Comparison of ENCODE assay signal across 8 mouse cellular contexts in the genomic region with DNA sequence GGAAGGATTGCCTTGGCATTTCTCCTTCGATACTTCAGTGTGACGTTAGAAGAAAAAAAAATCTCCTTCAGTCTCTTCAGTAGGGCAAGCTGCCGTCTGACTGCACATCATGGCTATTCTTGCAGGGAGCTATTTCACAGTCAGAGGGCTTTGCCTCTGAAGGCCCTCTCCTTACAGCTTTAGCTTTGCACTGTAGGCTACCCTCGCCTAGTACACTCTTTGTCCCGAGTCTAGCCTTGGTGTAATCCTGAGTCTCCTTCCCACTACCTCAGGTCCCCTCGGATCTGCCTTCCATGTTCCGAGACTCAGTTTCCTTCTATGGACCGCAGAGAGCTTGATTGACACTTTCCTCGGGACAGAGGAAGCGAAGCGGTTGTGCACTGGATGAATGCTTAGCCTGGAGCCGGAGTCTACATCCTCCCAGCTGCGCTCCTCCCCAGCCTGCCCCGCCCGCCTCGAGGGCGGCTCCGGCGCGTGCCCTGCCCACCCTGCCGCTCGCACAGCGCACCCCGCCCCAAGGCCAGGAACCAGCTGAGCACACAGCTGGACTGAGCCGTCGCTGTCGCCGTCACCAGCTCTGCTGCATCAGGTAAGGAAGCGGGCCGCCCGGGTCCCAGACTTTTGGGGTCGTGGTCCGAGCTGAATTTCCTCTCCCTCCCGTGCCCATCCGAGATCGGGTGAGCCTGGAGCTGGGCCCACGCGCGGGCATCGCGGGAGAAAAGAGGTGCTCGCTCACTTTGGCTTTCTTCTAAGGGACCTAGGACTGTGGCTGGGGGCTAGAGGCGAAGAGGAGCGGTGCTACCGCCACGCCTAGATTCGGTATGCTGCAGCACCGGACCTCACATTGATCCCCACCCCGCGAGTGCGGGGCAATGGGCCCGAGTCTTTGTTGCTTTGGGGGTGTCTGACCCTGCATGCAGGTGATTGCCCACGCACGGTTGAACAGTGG. TPM values are rescaled to one million over a fixed set of nuclear protein-coding genes. Genes with fewer than 3 reads are reported as not detected.
DNase-seq lines count a peak whose midpoint lies in the region; ATAC-seq and TF ChIP-seq lines count a peak whose summit lies in the region.

A gene (plus strand): TSS at position 496 of the 949 bp plus-strand sequence.

- H3K4me1 ChIP-seq in cerebellum, adult 2 months (ENCODE audit: control insufficient read depth, insufficient read depth, low read length) = no peaks in the 10 kb centered on the region
- H3K4me1 ChIP-seq in intestine, postnatal 0 days (replicated peaks; ENCODE audit: control insufficient read depth, insufficient read depth, low read length) = peaks cover 8% of the 10 kb centered on the region; the same call in 1 of the 2 replicates
- peaks cover 36% of the 10 kb centered on the region for H3K4me1 ChIP-seq in limb, embryonic 12.5 days (replicated peaks)
- H3K4me1 ChIP-seq in midbrain, embryonic 13.5 days (replicated peaks) = peaks cover 10% of the 10 kb centered on the region

- no peak for TF ChIP-seq POLR2A in cerebellum, adult 2 months (IDR thresholded peaks at IDR 0.05; ENCODE audit: borderline replicate concordance, insufficient read depth, low read length)

- peak within 1 kb of the TSS; percentile 43 for H3K9ac ChIP-seq in intestine, postnatal 0 days (ENCODE audit: low read depth, low read length)
- peak within 1 kb of the TSS; percentile 69 for H3K9ac ChIP-seq in limb, embryonic 12.5 days (replicated peaks)
- H3K9ac ChIP-seq in midbrain, embryonic 13.5 days (replicated peaks) = peak within 1 kb of the TSS; percentile 75

- H3K27me3 ChIP-seq in cerebellum, adult 2 months (ENCODE audit: control insufficient read depth, insufficient read depth, low read length) = peaks cover 1% of the 10 kb centered on the region
- no peaks in the 10 kb centered on the region for H3K27me3 ChIP-seq in intestine, postnatal 0 days (replicated peaks; ENCODE audit: control insufficient read depth, insufficient read depth, low read length)
- H3K27me3 ChIP-seq in limb, embryonic 12.5 days = peaks cover 43% of the 10 kb centered on the region
- peaks cover 46% of the 10 kb centered on the region for H3K27me3 ChIP-seq in midbrain, embryonic 13.5 days

- no peaks in the 10 kb centered on the region; the same call in 1 of the 2 replicates for H3K36me3 ChIP-seq in intestine, postnatal 0 days (ENCODE audit: control insufficient read depth, insufficient read depth)
- H3K36me3 ChIP-seq in limb, embryonic 12.5 days = no peaks in the 10 kb centered on the region
- H3K36me3 ChIP-seq in midbrain, embryonic 13.5 days = no peaks in the 10 kb centered on the region

- TF ChIP-seq CTCF in cerebellum, adult 2 months (IDR thresholded peaks at IDR 0.05; ENCODE audit: borderline replicate concordance, insufficient read depth, low read depth, low read length) = no peak
- TF ChIP-seq CTCF in intestine, postnatal 0 days (IDR thresholded peaks at IDR 0.05; ENCODE audit: low read depth) = no peak

- peak within 1 kb of the TSS; percentile 76 for H3K4me2 ChIP-seq in intestine, postnatal 0 days (replicated peaks; ENCODE audit: low read depth)
- H3K4me2 ChIP-seq in limb, embryonic 12.5 days = peak within 1 kb of the TSS; percentile 91
- peak within 1 kb of the TSS; percentile 93 for H3K4me2 ChIP-seq in midbrain, embryonic 13.5 days (replicated peaks)

- no peaks in the 10 kb centered on the region for H3K9me3 ChIP-seq in intestine, postnatal 0 days (ENCODE audit: control insufficient read depth)
- no peaks in the 10 kb centered on the region for H3K9me3 ChIP-seq in limb, embryonic 12.5 days
- no peaks in the 10 kb centered on the region for H3K9me3 ChIP-seq in midbrain, embryonic 13.5 days

- H3K27ac ChIP-seq in cerebellum, adult 2 months (ENCODE audit: insufficient read depth, low read length) = no peak within 1 kb of the TSS
- no peak within 1 kb of the TSS for H3K27ac ChIP-seq in intestine, postnatal 0 days (ENCODE audit: low read depth, low read length)
- no peak within 1 kb of the TSS for H3K27ac ChIP-seq in limb, embryonic 12.5 days
- H3K27ac ChIP-seq in midbrain, embryonic 13.5 days = no peak within 1 kb of the TSS

- H3K4me3 ChIP-seq in cerebellum, adult 2 months (replicated peaks; ENCODE audit: insufficient read depth, low read depth, low read length) = peak within 1 kb of the TSS; percentile 52
- peak within 1 kb of the TSS; percentile 49 for H3K4me3 ChIP-seq in intestine, postnatal 0 days (ENCODE audit: low read depth, low read length)
- peak within 1 kb of the TSS; percentile 58 for H3K4me3 ChIP-seq in limb, embryonic 12.5 days (replicated peaks)
- H3K4me3 ChIP-seq in midbrain, embryonic 13.5 days (replicated peaks) = peak within 1 kb of the TSS; percentile 56

- WGBS in cerebellum, adult 2 months = 5% methylated on average over 54 of the region's 54 CpGs
- 4% methylated on average over 54 of the region's 54 CpGs for WGBS in intestine, postnatal 0 days
- 4% methylated on average over 54 of the region's 54 CpGs for WGBS in limb, embryonic 12.5 days
- 3% methylated on average over 53 of the region's 54 CpGs for WGBS in midbrain, embryonic 13.5 days

- DNase-seq in cerebellum, adult 2 months = peak; percentile 14 to 34
- DNase-seq in cerebellum, adult 11-12 months = no peak
- peak; percentile 61 for DNase-seq in embryo, embryonic 11.5 days (ENCODE audit: low read depth, low spot score)
- DNase-seq in spleen, adult 18-20 months = peak; percentile 79 to 85

- peak; percentile 86 for ATAC-seq in granulocyte monocyte progenitor cell, adult 5-6 weeks (replicated peaks; ENCODE audit: poor library complexity, severe bottlenecking)
- peak; percentile 95 for ATAC-seq in intestine, postnatal 0 days
- ATAC-seq in limb, embryonic 12.5 days (ENCODE audit: insufficient number of reproducible peaks, insufficient read depth, low FRiP score, low TSS enrichment, low read depth) = peak; percentile 90
- peak; percentile 94 for ATAC-seq in midbrain, embryonic 13.5 days

RNA-seq across cellular contexts. Expression of the gene that starts here (rescaled TPM):
- 119 and 127 TPM in 2 replicates for polyA plus RNA-seq in cerebellum, adult 2 months (2012; rRNA removed)
- 3.7 and 7.8 TPM in 2 replicates for total RNA-seq in granulocyte monocyte progenitor cell, adult 5-6 weeks (2014; fragmentation: Nextera tagmentation)
- total RNA-seq in granulocyte monocyte progenitor cell, adult 5-6 weeks (2017) = 8.4 and 10.0 TPM in 2 replicates
- polyA plus RNA-seq in intestine, postnatal 0 days (2015; fragmentation: Nextera tagmentation; extraction: Ambion mirVana) = 129 and 138 TPM in 2 replicates
- 45.2 and 52.5 TPM in 2 replicates for polyA plus RNA-seq in limb, embryonic 12.5 days (2016; fragmentation: Nextera tagmentation; extraction: Ambion mirVana)
- polyA plus RNA-seq in midbrain, embryonic 13.5 days (2015; fragmentation: Nextera tagmentation; extraction: Ambion mirVana) = 14.1 and 18.0 TPM in 2 replicates
